Mouse (Mus musculus) skeletal muscle tissue, postnatal 0 days (tissue): Measurements from ENCODE around the gene AC161166.1. TPM values are rescaled to one million over a fixed set of nuclear protein-coding genes. Genes with fewer than 3 reads are reported as not detected.

Experiments used
- polyA plus RNA-seq: library from polyadenylated mRNA; unstranded; fragments of >200 nt; fragmentation: Nextera tagmentation; extraction: Ambion mirVana; gene quantifications from 2 replicates; pipeline ENCODE4 v1.2.1, GENCODE M21; 2015

AC161166.1 gene
- polyA plus RNA-seq = 0.15 TPM in 1 of 2 replicates, not detected in the other

DNA sequence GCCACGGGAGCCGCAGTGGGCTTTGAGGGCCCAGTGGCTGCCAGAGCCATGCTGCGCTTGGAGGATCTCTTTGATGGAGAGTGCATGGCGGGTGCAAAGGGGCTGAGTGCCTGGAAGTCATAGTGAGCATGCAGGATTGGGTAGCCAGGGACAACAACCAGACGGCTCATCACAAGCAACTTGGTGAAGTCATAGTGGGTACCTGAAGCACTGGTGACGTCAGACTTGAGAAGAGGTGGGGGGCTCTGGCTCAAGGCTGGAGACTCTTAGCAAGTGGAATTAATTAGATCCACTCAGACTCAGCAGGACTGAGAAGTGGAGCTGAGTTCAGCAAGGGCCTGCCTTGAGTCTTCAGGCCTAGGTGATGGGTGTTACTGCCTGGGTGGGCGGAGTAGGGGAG lies at the start of gene AC161166.1:
TSS of gene AC161166.1 (minus strand) at position 101 of the 400 bp plus-strand sequence.

GRCm38 (mm10) chr7:24546068-24546614 lies 33.9 kb upstream of the AC161166.1 start, which contains the start of the genes Pinlyp and Xrcc1:
Gene Pinlyp (minus strand): TSS chr7:24546118.
Gene Xrcc1 (plus strand): TSS chr7:24546289.

DNA sequence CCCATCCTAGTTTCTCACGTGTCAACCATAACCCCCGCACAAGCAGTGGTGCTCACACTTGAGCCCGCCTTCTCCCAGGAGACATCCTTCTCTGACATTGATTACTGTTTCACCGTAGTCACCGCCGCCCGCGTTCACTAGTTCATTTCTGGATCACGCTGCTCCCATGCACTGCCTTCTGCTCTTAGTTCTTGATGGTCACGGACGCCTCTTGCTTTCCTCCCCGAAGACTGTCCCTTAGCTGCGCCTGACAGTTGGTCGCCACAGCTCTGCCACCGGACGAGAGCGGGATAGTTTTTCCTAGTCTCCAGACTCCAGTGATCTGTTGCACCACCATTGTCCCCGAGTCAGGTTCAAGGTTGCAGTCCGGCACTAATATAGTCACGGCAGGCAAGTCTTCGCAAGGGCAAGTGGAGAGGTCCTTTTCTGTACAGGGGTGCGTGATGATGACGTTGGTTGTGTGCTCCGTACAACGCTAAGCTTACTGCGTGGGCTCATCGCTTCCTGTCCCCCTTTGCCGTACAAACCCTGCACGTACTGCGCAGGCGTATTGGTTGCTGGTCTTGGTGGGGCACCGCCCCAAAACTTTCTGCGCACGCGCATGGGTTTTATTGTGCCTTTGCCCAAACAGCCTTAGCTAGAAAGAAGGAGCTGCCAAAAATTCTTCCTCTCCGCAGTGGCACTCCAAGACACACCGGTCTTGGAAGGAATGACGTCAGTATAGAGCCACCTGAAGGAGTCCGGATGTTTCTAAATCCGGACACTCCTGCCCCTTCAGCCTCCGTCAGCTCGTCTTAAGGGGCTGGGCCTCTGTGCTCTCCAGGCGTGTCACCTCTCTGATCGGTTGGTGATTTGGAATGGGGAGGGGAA lies 18.0 kb upstream of the AC161166.1 start, which contains the start of gene Irgq:
TSS of gene Irgq (plus strand) at position 628 of the 870 bp plus-strand sequence.

DNA sequence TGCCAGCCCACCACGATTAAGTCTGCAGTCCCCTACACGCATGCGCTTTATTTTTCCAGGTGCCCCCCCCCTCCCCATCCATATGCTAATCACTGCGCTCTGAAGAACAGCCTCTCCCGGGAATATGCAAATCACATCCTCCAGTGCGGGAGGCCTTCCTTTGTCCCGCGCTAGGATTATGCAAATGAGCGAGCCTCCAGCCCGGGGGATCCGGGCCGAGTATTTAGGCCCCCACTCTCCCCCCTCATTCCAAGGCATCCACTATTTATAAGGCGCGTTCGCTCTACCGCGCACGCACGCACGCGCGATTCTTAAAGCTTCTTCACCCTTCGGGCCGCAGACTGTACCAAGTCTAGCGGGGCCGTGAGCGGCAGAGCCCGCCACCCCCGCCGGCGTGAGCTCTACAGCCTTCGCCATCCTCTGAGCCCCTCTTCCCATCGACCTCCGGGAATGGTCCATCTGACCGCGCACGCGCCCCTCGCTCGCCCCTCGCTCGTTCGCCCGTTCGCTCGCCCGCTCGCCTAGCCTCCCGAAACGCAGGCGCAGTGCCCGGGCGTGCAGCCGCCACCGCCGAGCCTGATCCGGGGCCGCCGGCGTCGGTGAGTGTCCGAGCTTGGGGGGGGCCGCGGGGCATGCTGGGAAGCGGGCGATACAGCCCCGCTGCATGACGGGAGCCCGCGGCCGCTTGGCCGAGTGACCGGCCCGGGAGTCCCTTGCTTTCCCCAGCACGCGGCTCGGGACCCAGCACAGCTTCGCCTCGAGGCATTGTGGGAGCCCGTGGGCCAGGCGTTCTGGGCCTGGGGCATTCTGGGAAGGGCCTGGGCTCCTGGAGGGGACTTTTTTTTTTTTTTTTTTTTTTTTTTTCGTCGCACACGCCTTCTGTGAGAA lies 5.2 kb downstream of the AC161166.1 start, which contains the start of gene Zfp428:
TSS of gene Zfp428 (plus strand) at position 169 of the 888 bp plus-strand sequence.

DNA sequence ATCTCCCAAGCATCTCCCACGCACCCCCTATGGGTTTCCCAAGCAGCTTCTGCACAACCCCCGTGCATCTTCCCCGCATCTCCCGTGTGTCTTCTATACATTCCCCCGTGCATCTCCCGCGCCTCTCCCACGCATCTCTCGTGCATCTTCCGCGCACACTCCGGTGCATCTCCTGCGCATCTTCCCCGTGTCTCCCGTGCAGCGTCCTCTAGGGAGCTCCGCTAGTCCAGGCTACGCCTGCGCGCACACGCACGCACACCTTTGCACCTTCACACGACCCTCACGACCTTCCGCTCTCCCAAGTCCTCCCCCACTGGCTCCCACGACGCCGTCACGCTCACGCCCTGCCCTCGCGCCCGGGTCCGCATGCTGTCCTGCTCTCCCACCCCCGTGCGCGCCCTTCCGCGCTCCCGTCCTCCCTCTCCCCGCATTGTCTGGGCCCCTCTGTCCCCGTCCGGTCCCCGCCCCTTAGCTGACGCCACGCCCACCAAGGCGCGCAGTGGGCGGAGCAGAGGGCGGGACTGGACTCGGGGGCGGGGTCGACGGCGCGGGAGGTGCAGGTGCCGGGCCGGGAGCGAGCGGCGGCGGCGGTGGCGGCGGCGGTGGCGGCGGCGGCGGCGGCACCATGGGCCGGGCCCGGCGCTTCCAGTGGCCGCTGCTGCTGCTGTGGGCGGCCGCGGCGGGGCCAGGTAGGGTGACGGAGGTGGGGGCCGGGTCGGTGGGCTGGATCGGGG lies 30.6 kb downstream of the AC161166.1 start, which contains the start of gene Cadm4:
TSS of gene Cadm4 (plus strand) at position 550 of the 734 bp plus-strand sequence.

DNA sequence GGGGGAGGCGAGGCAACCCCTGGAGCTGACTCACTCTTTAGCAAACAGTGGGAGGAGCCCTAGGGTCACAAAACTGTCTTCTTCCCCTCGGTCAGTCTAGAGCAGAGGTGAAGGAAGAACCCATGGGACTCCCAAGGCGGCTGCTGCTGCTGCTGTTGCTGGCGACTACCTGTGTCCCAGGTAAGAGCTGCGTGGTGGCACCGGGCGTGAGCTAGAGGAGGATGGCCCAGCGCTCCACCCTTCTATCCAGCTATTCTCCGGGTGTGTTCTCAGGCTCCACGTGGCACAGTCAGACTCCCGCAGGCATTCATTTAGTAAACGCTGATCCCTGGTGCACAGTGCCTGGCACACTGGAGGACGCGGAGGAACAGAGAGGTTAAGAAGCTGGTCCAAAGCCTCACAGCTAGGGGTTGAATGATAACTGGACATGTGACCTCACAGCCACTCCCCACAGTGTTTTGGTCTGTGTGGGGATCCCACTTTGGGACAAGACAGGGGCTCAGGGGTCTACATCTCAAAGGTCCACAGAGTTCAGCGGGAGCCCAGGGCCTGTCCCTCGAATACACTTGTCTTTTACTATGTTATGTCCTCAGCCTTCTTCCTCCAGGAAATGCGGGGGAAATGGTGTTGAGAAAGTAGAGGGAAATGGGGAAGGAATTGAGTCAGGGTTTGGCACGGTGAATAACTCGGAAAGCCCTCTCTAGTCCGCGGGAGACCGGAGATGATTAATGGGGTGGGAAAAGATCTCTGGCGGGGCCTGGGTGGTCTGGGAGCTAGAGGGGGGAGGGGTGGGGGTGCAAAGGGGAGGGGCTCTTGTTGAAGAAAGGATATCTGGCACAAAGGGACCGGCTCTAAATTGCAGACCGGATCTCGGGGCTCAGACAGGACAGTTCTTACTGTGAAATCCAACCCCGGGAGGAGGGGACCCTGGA lies 49.6 kb downstream of the AC161166.1 start, which contains the start of gene Plaur:
TSS of gene Plaur (plus strand) at position 97 of the 932 bp plus-strand sequence.

Other genes with a start within 250 kb of the AC161166.1 start
- gene Zfp93, start 242.0 kb downstream of the AC161166.1 start, polyA plus RNA-seq = 3.5 and 4.0 TPM in 2 replicates
- 9.6 and 11.4 TPM in 2 replicates for gene Zfp61, start 211.2 kb downstream of the AC161166.1 start, polyA plus RNA-seq
- 4.2 and 5.6 TPM in 2 replicates for gene Zfp94, start 195.8 kb downstream of the AC161166.1 start, polyA plus RNA-seq
- not detected in 2 replicates for gene Tescl, start 178.5 kb downstream of the AC161166.1 start, polyA plus RNA-seq
- 5.3 TPM in 1 of 2 replicates, not detected in the other for gene Lypd5, start 163.3 kb downstream of the AC161166.1 start, polyA plus RNA-seq
- 0.51 and 0.79 TPM in 2 replicates for gene Kcnn4, start 142.2 kb downstream of the AC161166.1 start, polyA plus RNA-seq
- gene Smg9, start 112.8 kb downstream of the AC161166.1 start, polyA plus RNA-seq = 12.9 and 13.7 TPM in 2 replicates
- 0.42 and 0.62 TPM in 2 replicates for gene Irgc1, start 60.2 kb downstream of the AC161166.1 start, polyA plus RNA-seq
- 3.4 and 4.1 TPM in 2 replicates for gene Plaur, start 50.0 kb downstream of the AC161166.1 start, polyA plus RNA-seq
- 3.8 and 6.0 TPM in 2 replicates for gene Cadm4, start 30.4 kb downstream of the AC161166.1 start, polyA plus RNA-seq
- gene Zfp428, start 5.4 kb downstream of the AC161166.1 start, polyA plus RNA-seq = 23.6 and 25.5 TPM in 2 replicates
- gene Irgq, start 18.2 kb upstream of the AC161166.1 start, polyA plus RNA-seq = 5.3 and 6.0 TPM in 2 replicates
- gene Pinlyp, start 33.7 kb upstream of the AC161166.1 start, polyA plus RNA-seq = 0.84 TPM in 1 of 2 replicates, not detected in the other
- gene Xrcc1, start 33.8 kb upstream of the AC161166.1 start, polyA plus RNA-seq = 37.4 and 39.0 TPM in 2 replicates
- gene Ethe1, start 75.1 kb upstream of the AC161166.1 start, polyA plus RNA-seq = 13.9 and 14.9 TPM in 2 replicates
- gene Zfp575, start 75.2 kb upstream of the AC161166.1 start, polyA plus RNA-seq = 2.4 TPM in 2 replicates
- gene Phldb3, start 98.3 kb upstream of the AC161166.1 start, polyA plus RNA-seq = 0.10 and 0.11 TPM in 2 replicates
- 7.7 TPM in 1 of 2 replicates, not detected in the other for gene Lypd3, start 124.1 kb upstream of the AC161166.1 start, polyA plus RNA-seq
- not detected in 2 replicates for gene Tex101, start 164.2 kb upstream of the AC161166.1 start, polyA plus RNA-seq
- gene BC049730, start 196.8 kb upstream of the AC161166.1 start, polyA plus RNA-seq = not detected in 2 replicates
- gene Gm4763, start 214.5 kb upstream of the AC161166.1 start, polyA plus RNA-seq = not detected in 2 replicates
- gene Cd177, start 247.9 kb upstream of the AC161166.1 start, polyA plus RNA-seq = 0.05 and 0.07 TPM in 2 replicates